Mouse (Mus musculus): ENCODE results near the gene Htra1.

Gene Htra1

GRCm38 (mm10) chr7:130935793-130936471, at the start of gene Htra1:
Gene Htra1 (plus strand): TSS chr7:130936111.
- DNase-seq (ENCODE audit: low read depth, low spot score) = peak; percentile 79

DNA sequence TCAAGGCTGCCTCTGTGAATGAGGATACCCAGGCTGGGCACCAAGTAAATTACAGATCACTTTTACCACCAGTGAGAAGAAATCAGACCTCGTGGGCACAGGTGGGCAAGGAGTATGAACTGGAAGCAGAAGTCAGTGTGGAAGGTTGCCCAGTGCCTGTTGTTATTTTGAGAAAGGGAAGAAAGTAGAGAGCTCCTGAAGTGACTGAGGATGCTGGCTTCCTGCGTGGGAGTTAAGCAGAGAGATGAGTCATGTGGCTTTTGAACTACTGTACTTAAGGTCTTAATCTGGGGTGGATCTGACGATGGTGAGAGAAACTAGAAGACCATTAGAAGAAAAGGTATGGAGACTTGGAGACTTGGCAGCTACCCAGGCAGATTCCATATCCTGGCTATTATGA, 49.7 kb upstream of the Htra1 start:
- no peak for DNase-seq (ENCODE audit: low read depth, low spot score)

DNA sequence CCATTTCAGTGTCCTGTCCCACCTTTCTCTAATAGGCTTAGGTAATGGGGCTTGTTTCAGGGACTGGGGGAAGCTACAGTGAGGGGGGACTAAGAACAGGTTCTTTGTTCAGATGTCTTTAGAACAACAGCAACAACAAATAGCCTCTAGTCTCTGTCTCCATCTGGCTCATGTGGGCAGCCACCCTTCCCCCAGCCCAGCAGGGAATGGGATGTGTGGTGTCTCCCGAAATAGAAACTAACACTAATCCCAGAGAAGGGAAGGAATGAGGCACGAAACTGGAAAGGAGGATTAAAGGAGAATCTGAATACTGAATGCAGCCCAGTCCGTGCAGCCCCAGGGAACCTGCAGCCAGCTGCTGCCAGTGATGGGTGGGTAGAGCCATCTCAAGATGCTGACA, 48.0 kb upstream of the Htra1 start:
- DNase-seq (ENCODE audit: low read depth, low spot score) = peak; percentile 90

- peak; percentile 90 for DNase-seq (ENCODE audit: low read depth, low spot score)
Observed at GRCm38 (mm10) chr7:130890871-130891270, 45.0 kb upstream of the Htra1 start.

DNA sequence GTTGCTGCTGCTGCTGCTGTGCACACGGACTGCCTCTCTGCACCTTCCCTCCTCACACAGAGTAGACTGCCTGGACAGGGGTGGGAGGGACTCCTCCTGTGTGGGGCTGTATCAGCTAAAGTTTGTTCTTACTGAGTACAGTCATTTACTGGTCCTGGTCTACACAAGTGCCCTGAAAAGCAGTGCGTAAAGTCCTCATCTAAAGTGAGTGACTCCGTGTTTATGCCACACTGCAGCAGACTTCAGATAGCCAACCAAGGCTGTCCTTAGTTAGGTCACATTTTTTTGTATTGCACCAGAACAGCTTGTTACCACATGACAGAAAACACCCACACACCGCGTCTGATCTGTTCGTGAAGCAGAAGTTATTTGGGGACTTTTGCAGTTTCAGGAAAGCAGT, 42.9 kb upstream of the Htra1 start:
- DNase-seq (ENCODE audit: low read depth, low spot score) = peak; percentile 8

GRCm38 (mm10) chr7:130894931-130895617, 40.8 kb upstream of the Htra1 start:
- DNase-seq (ENCODE audit: low read depth, low spot score) = no peak

GRCm38 (mm10) chr7:130895618-130895945, 40.3 kb upstream of the Htra1 start:
- DNase-seq (ENCODE audit: low read depth, low spot score) = no peak

GRCm38 (mm10) chr7:130896064-130896463, 39.8 kb upstream of the Htra1 start:
- no peak for DNase-seq (ENCODE audit: low read depth, low spot score)

- DNase-seq (ENCODE audit: low read depth, low spot score) = no peak
Observed at GRCm38 (mm10) chr7:130897201-130897600, 38.7 kb upstream of the Htra1 start.

DNA sequence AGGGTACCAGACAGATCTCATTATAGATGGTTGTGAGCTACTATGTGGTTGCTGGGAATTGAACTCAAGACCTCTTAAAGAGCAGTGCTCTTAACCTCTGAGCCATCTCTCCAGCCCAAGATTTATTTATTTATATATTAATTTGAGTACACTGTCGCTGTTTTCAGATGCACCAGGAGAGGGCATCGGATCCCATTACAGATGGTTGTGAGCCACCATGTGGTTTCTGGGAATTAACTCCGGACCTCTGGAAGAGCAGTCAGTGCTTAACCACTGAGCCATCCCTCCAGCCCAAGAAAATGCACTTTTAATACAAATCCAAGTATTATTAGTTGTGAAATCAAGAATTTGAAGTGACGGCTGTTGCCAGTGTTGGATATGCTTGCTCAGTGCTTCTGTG, 37.5 kb upstream of the Htra1 start:
- peak; percentile 80 for DNase-seq (ENCODE audit: low read depth, low spot score)

GRCm38 (mm10) chr7:130900233-130900848, 35.6 kb upstream of the Htra1 start:
- no peak for DNase-seq (ENCODE audit: low read depth, low spot score)

GRCm38 (mm10) chr7:130902929-130903328, 33.0 kb upstream of the Htra1 start:
- DNase-seq (ENCODE audit: low read depth, low spot score) = no peak

DNA sequence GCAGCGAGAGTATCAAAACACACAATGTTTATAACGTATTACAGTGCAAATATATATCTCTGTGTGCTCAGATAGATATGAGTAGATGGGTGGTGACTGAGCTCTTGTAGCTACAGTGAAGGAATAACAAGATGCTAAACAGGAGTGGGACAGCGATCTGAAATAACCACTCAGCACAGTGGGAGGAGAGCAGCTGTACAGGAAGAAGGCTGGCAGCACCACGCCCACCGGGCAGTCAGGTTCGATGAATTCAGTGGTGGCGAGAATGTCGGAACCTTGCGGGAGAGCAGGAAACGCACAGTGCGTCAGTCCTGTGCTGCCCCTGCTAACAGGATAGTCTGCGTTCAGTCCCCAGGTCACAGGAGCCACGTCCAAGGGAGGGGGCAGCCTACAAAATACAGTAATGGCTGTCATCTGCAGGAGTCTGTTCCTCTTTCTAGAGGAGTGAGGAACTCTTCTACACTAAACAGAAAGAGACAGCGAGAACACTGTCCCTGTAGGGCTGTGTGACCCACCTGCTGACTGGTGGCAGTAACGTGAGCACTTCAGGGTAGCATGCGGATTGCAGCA, 32.3 kb upstream of the Htra1 start:
- DNase-seq (ENCODE audit: low read depth, low spot score) = peak; percentile 56

DNA sequence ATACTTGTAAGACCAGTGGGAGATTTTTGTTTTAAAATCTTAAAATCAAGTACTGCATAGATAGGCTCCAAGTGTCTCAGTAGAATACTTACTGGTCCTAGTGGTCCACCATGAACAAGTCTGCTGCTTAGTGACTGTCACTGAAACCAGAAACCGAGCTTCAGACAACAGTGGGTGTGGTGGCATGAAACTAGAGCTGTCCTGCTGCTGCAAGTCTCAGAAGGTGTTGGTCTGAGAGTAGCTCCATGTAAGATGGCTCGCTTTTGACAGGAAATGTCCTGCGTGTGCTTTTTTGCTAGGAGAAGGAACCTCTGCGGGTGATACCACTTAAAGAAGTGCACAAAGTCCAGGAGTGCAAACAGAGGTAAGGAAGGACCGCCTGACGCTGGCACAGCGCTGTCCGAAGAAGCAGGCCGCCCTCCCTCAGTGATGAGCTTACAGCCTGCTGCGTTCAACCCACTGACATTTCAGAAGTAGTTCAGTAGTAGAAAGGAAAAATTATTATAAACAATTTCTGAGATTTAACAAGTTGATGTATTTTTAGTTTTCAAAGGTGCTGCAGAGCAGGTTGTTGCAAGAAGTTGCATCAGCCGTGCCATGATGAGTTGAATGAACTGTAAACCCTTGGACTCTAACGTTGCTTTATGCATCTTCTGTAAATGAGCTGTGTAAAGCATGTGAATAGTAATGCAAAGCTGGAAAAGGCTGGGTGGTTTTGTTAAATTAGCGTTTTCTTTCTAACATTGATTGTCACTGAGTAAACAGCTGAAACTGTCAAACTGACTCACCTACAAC, 31.1 kb upstream of the Htra1 start:
- peak; percentile 14 for DNase-seq (ENCODE audit: low read depth, low spot score)

GRCm38 (mm10) chr7:130910841-130911240, 25.1 kb upstream of the Htra1 start:
- no peak for DNase-seq (ENCODE audit: low read depth, low spot score)

GRCm38 (mm10) chr7:130914693-130915363, 21.1 kb upstream of the Htra1 start:
- peak; percentile 66 for DNase-seq (ENCODE audit: low read depth, low spot score)

DNA sequence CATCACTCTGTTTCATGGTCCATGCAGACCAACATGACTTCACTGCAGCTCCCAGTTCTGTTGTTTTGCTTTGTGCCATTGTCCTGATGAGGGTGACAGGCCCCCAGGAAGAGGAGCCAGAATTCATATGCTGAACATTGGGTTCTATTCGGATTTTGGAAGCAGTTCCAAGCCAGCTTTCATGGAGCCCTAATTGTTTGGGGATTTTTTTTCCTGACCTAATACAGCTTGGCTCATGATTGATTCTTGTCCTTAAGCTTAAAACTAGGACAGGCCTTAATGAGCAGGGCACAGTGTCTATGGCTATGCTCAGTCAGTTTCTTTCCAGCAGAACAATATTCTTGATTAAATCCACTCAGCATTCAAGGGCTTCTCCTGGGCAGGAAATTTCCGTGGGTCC, 17.7 kb upstream of the Htra1 start:
- DNase-seq (ENCODE audit: low read depth, low spot score) = no peak

DNA sequence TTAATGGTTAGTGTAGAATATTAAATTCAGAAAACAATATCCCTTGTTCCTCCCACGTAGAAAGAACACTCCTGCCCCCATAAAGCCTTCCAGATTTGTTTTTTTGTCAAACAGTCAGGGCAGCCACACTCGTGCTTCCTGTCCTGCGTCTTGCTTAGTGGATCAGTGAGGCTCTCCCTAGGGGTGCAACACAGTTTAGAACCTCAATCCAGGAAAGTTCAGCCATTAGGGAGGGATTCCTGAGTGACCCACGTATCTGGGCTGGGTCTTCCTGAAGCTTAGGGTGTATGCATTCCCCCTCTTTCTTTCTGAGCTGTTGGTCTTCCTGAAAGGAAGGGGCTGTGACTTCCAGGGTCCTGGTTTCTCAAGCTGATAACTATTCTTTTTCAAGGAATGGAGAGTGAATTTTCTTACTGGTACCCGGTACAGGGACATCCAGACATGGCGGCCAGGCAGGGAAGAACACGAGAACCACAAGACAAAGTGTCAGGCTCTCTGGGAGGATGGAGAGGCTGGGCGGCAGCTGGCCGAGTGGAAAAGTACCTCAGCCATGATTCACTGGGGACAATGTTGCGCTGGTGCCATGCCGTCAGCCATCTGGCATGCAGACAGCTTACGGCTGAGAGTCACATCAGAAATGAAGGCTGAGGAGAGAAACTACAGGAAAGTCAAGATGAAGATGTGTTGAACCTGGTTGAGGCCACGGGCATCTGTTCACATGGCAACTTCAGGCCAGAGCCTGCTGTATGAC, 12.8 kb upstream of the Htra1 start:
- DNase-seq (ENCODE audit: low read depth, low spot score) = no peak

DNA sequence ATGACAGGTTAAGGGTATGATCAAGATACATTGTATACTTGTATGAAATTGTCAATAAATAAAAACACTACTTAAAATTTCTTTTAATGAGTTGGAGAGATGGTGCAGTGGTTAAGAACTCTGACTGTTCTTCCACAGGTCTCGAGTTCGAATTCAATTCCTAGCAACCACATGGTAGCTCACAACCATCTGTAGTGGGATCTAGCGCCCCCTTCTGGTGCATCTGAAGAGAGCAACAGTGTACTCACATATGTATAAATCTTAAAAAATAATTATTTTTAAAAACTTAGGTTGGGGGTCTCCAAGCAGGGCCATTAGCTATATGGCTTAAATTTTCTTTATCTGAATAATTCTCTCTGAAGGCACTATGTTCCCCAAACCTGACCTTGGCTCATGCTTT, 5.5 kb upstream of the Htra1 start:
- DNase-seq (ENCODE audit: low read depth, low spot score) = peak; percentile 58

DNA sequence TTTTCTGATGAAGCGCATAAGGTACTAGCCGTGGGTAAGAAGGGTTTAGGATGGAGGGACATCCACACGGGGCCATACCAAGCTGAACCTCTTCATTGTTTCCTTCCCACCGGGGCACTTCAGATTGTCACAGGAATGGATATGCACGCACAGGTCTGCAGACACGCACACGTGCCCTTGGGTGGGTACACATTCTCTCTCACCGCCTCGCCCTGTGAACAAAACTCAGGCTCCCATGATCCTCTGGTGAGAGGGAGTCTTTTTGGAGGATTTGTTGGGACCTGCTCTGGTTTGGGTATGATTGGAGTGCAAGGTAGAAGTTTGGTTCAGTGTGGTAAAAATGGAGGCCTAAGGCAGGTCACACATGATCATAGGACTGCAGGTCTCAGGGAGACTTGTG, 3.0 kb upstream of the Htra1 start:
- DNase-seq (ENCODE audit: low read depth, low spot score) = no peak

GRCm38 (mm10) chr7:130934654-130935053, 1.3 kb upstream of the Htra1 start:
- no peak for DNase-seq (ENCODE audit: low read depth, low spot score)
